Mouse (Mus musculus) erythroblast, adult 5-6 weeks (primary cell): ENCODE data around the gene Lrmda. TPM values are rescaled to one million over a fixed set of nuclear protein-coding genes. Genes with fewer than 3 reads are reported as not detected.

Experiments used
- ATAC-seq: replicated peaks from 2 replicates; pipeline ENCODE4 v1.8.0; 2016; ENCODE audit warnings: moderate number of reproducible peaks, mild to moderate bottlenecking, moderate TSS enrichment, inconsistent platforms; ENCODE audit not compliant: poor library complexity, low FRiP score, severe bottlenecking
- total RNA-seq, 2 experiments: library from RNA; stranded (forward) in 1 of 2; stranded (reverse) in 1 of 2; fragments of 150-400 nt in 1 of 2; fragments of 200-764, 138-1000 nt in 1 of 2; gene quantifications; 2 replicates each; pipeline versions ENCODE4 v1.2.3 to v1.2.4; 2015 to 2017; ENCODE audit warnings: low replicate concordance in 2 of 2

Lrmda gene
- total RNA-seq, 2 experiments from 2014 or later: 1.5 to 2.1 TPM

DNA sequence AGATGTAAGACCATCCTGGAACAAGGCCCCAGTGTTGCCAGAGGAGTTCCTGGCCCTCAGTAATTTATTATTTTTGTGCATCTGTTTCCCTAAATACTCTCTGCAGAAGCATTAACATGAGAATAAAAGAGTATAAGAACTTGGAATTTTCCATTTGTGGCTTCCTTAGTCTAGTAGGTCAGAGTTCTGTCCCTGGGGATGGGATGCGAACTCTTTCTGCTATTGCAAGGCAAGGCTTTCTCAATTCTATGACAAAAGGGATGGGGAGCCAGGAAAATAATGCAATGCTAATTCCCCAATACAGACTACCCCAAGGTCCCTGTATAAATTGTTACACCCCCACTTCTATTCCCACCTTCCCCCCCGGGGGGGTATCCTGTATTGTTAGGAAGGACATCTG, 829.6 kb downstream of the Lrmda start:
- ATAC-seq: no peak

DNA sequence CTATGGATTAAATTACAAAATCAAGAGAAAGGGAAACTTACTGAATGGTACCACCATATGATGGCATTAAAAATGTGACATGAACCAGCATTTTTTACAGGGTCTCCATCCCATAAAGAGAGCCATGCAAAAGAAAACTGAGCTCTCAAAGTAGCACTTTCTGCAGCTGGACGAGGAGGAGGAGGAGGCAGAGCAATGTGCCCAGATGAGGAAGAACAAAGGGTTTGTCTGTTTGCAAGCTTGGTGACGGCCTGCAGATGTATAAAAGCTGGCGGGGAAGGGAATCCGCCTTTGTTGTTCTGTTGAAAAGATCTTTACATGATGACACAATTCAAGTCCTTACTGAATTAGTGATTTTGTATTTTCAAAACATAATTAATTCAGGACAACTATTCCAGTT, 841.1 kb downstream of the Lrmda start:
- no peak for ATAC-seq

- no peak for ATAC-seq
These were observed 844.6 kb downstream of the Lrmda start for GRCm38 (mm10) chr14:22864132-22864531.

- ATAC-seq: no peak
These were observed 855.1 kb downstream of the Lrmda start for GRCm38 (mm10) chr14:22874584-22874983.

DNA sequence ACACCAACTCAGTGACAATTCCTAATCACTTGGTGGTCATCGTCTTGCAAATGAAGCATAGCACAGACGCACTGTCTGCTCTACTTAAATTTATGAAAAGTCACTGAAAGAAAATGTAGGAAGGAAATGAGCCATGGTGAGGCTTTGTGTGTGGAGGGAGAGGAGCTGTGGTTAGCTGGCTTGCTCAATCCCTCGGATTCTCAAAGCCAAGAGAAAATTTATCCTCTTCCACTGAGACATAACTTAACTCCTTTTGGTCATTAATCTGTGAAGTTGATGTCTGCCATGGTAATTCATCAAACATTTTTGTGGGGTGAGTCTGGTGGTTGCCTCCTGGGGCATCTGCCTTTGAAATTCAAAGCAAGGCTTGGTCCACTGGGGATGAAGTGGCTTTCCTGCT, 867.7 kb downstream of the Lrmda start:
- no peak for ATAC-seq

- ATAC-seq: no peak
These were observed 879.8 kb downstream of the Lrmda start for GRCm38 (mm10) chr14:22899312-22899711.

GRCm38 (mm10) chr14:22902116-22902515, 882.6 kb downstream of the Lrmda start:
- no peak for ATAC-seq

- no peak for ATAC-seq
These were observed 883.4 kb downstream of the Lrmda start for GRCm38 (mm10) chr14:22902914-22903313.

DNA sequence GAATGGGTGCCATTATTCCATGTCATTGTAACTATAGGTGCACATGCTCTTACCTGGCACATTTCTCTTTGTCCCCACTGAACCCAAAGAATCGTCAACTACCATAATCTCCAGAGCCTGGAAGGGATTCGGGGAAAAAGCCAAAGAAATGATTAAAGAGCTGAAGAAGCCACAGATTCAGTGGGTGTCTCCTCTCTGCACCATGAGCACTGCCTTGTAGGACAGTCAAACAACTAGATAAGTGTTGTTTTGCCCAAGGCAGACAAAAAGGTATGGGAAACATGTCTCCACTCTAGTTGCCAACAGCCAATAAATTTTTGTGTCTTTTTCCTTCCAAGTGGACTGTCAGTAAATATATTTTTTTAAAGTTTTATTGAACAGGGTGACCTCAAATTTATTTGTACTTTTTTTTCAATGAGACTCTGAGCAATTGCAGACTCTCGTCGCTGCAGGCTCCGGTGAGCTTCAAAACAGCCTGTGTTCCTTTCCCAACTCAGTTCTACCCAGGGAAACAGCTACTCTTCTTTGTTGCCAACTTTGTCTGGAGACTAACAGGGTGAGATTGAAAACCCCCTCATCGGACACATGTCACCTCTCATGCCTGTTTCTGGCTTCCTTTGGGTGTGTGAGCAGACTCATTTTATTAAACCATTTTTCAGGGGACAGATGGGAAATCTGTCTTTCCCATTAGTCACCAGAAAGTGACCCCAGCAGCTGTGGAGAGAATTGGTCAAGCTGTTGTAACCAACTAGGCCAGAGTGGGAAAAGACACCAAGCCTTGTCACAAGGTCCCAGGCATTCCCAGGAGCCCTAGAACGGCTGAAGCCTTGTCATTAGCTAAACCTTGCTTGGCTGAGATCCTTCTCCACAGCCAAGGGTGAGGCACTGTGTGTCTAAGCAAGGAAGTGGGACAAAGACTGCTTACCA, 886.5 kb downstream of the Lrmda start:
- ATAC-seq: no peak

- no peak for ATAC-seq
These were observed 887.2 kb downstream of the Lrmda start for GRCm38 (mm10) chr14:22906716-22907115.

DNA sequence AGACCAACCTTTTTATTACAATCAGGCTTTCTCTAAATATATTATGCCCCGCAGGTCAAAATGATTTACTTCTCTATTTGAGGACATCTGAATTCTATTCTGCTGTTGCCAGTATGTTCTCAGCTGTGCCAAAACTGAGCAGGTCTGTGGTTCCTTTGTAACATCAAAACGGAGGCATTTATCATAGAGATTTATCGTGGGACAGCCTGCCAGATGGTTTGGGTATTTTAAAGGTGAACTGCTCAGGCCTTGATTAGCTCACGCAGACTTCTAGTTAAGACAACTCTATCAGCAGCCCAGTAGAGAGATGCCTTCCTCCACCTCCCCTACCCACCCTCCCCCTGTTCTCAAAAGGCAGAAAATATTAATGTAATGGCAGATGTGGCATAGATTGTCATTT, 887.7 kb downstream of the Lrmda start:
- ATAC-seq: no peak

DNA sequence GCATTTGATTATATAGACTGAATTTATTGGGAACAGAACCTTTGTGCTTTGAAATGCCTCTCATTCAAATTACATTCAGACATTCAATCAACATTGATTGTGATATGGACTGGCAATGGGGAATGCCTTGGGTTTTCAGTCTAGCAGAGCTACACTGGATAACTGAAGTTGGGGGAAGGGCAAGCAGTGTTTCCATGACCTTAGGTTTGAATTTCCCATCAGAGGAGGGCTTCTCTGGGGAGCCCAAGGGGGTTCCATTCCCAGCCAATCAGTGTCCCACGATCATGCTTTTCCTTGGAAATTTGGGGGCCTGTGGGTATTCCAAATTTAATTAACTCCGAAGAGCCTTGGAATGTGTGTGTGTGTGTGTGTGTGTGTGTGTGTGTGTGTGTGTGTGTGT, 888.5 kb downstream of the Lrmda start:
- no peak for ATAC-seq

- no peak for ATAC-seq
These were observed 896.0 kb downstream of the Lrmda start for GRCm38 (mm10) chr14:22915463-22915862.

DNA sequence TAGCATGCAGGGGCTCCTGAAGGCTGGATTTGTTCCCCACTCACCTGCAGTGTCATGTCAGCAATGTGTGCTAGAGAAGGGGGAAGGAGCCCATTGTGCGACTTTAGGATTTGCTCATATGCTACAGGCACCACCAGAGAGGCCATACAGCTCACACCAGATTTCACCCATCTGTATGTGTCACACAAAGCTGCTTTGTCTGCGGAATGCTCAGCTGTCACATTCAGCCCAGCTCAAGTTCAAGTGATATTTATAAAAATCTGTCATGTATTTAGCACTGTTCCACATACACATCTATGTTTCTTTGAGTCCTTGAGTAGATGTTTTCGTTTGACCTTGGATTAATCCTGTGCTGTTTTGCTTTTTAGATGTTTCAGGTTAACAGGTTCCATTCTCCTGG, 899.0 kb downstream of the Lrmda start:
- no peak for ATAC-seq

- ATAC-seq: no peak
These were observed 899.4 kb downstream of the Lrmda start for GRCm38 (mm10) chr14:22918931-22919330.

DNA sequence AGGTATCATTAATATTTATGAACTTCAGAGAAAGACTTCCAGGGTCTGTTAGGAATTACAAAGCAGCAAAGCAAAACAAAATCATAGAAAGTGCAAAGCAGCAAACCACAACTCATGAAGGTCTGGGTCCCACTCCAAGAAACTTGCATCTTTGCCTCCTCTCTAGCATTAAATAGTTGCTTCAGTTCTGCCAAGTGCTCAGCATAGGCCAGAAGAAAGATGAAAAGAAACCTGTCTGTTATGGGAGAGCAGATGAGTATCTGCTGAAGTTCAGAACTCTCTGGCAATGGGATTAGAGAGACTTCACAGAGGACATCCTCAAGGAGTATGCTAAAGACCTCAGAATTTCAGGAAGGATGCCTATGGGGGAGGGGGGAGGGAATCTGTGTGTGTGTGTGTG, 901.6 kb downstream of the Lrmda start:
- no peak for ATAC-seq

DNA sequence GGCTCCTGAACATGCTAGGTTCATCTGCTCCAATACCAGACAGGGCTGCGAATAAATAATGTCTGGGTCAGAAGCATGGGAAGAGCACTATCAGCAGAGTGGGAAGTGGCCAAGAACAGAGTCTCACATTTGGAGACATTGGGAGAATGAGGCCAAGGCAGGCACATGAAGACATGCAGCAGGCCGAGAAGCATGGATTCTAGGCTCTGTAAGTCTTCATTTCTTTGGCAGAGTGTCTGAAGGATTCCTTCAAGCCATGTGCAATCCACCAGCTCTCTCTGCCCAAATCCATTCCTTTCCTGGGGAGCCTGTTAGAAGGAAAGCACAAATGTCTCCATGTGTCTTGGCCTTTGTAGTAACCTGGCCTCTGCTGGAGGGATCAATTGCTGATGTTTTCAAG, 902.3 kb downstream of the Lrmda start:
- no peak for ATAC-seq

GRCm38 (mm10) chr14:22922571-22922970, 903.1 kb downstream of the Lrmda start:
- no peak for ATAC-seq

DNA sequence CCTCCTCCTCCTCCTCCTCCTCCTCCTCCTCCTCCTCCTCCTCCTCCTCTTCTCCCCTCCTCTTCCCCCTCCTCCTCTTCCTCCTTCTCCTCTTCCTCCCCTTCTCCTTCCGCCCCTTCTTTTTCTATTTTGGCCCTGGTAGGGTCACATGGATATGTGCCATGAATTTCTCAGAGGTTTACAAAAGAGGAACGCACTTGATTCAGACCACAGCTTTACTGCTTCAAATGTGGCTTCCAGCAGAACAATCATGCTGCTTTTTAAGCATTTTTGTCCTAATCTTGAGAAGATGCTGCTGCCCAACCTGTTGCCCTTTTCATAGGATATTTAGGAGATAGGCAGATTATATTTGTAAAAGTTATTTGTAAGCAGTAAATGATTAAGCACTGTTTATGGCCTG, 903.7 kb downstream of the Lrmda start:
- no peak for ATAC-seq

GRCm38 (mm10) chr14:22928263-22928662, 908.8 kb downstream of the Lrmda start:
- no peak for ATAC-seq

DNA sequence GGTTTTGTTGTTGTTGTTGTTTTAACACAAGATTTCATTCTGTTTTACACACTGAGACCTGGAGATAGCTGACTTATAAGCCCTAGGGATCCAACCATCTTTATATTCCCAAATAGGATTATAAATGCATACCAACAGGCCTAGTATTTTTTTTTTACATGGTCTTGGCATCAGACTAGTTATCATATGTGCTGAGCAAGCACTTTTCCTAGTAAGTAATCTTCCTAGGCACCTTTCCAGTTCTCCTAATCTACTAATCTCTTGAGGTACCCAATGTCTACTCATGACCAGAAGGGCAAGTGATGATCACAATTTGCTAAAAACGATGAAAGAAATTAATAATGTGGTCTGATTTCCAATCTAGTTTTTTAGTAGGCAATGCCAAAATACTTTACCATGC, 909.2 kb downstream of the Lrmda start:
- no peak for ATAC-seq

DNA sequence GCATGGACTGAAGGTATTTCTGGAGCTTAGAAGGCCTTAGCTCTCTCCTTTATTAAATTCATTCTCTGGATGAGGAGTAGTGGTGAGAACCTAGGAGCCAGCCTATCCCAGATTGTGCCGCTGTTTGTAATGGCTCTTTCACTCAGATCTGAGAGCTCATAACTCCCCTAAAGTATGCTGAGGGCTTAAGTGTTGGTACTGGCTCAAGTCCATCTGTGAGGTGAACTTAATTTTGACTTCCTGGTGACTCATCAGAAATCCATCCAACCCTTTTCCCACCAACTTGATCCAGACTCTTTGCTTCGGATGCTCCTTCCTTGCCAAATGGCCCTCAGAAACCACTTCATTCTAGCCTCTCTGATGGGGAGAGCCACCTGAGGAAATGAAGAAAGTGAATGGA, 910.1 kb downstream of the Lrmda start:
- ATAC-seq: no peak
